Mouse (Mus musculus): ENCODE data around the gene D1Ertd622e.

D1Ertd622e gene

GRCm38 (mm10) chr1:97661406-97662241 lies at the start of gene D1Ertd622e:
D1Ertd622e (minus strand) TSS chr1:97662074.
- peak; percentile 73 for DNase-seq (ENCODE audit: low spot score)

- no peak for DNase-seq (ENCODE audit: low spot score)
Observed at GRCm38 (mm10) chr1:97710520-97710919, 48.6 kb upstream of the D1Ertd622e start.

DNA sequence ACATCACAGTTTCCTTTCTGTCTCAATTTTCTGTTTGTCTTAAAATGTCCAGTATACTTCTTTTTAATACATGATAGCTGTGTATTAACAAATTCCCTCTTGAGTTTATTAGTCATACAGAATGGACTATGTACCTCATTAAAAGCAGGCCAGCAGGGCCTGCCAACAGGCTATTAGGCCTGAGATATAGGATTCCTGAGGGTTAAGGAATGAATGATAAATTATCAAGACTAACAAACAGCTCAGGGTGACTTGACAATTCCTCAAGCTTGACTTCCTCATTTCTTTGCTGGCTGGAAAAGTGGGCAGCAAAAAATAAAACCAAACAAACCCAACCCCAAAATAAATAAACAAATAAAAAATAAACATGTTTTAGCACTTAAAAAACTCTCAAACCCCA lies 43.5 kb upstream of the D1Ertd622e start:
- DNase-seq (ENCODE audit: low spot score), result no peak

DNA sequence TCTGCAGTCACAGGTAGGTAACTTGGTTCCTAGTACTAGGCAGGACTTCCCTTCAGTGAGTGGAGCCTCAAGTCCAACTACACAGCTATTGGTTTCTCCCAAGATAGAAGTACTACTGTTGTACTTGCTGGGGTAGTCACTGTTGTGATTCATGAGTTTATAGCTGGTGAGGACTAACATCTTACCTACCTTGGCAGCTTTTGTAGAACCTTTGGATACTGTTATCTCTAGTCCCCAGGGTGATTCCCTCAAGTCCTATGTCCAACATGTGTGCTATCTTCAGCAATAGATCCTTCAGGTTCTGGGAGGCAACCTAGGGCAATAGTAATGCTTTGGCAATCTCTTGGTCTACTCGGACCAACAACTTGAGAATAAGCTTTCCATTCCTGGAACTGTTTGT lies 42.8 kb upstream of the D1Ertd622e start:
- DNase-seq (ENCODE audit: low spot score), result no peak

DNA sequence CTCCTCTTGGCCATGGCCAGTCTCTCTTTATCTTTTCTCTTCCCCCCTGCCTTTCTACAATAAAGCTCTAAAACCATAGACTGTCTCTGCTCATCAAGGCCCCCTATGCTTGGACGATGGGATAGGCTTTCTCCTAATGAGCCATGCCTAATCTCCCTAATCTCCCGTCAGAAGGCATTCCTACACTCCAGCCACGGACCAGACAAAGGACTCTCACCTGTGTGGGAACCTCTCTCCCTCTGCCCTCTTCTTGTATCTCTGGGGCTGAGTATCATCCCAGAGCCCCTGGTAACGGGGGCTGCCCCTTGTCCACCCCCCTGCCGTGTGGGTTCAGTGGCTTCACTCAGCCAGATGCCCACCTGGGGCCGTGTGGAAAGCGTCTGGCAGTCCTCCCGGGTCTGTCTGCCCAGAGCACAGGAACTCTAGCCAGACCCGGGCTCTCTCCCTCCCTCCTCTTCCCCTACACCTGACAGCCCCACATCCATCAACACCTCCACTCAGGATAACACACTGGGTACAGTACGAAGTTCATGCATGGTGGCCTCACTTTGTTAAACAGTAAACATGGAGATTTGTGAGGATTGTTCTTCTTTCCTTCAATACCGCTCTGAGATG lies 37.2 kb upstream of the D1Ertd622e start:
- no peak for DNase-seq (ENCODE audit: low spot score)

- DNase-seq (ENCODE audit: low spot score), result no peak
Observed at GRCm38 (mm10) chr1:97697273-97697672, 35.4 kb upstream of the D1Ertd622e start.

GRCm38 (mm10) chr1:97693825-97694224 lies 32.0 kb upstream of the D1Ertd622e start:
- DNase-seq (ENCODE audit: low spot score), result no peak

DNA sequence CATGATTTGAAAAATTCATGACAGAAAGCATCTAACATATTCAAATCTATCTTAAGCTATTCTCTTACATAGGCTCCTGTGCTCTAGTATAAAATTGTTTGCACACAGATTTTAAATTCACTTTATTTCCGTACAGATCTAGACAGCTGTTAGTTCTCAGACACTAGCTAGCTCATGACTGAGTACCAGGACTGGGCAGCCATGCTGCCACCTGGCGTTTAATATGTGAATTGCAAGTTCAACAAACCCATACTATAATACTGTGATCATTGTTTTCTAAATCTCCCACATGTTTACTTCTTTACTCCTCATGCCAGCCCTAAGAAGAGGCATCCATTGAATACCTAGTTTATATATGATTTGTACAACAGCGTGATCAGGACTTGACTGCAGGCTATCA lies 26.9 kb upstream of the D1Ertd622e start:
- no peak for DNase-seq (ENCODE audit: low spot score)

DNA sequence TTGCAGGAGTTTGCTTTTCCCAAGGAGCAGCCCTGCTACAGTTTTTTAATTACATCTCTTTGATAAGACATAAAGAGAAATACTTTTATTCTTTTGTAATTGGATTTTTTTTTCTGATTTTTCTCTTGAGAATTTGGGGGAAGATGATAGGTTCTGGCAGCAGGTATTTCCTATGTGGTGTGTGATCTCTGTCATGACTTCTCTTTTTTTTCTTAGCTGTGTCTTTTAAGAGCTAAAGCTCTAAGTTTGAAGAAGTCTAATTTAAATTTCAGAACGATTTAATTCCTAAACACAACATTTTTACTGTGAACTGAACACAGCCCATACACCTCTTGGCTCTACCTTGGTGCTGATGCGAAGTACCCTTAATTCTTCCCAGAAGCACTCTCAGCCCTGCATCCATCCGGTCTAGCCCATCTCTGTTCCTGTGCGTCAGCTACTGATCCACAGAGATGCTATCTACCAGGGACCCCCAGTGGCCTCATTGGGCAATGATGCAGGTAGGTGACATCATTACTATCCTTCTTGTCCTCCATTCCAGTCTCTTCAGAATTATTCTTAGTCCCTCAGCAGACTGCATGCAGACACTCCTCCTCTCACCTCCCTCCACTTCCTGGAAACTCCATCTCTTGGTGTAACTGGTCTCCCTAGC lies 14.8 kb upstream of the D1Ertd622e start:
- no peak for DNase-seq (ENCODE audit: low spot score)

DNA sequence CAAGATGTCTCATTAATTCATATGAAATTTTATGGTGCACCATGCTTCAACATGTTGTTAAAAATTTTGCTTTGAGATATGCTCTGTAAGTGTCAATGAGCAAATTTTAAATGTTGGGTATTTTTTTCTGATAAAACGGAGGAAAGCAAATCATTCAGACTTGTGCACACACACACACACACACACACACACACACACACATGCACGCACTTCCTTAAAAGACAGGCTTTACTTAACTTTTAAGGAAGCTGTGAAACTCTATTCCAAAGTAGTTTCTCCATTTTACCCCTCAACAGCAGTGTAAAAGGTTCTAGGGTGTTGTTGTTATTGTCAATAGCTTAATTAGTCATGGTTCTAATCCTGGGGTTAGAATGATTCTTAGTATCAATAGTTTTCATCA lies 14.2 kb upstream of the D1Ertd622e start:
- no peak for DNase-seq (ENCODE audit: low spot score)

DNA sequence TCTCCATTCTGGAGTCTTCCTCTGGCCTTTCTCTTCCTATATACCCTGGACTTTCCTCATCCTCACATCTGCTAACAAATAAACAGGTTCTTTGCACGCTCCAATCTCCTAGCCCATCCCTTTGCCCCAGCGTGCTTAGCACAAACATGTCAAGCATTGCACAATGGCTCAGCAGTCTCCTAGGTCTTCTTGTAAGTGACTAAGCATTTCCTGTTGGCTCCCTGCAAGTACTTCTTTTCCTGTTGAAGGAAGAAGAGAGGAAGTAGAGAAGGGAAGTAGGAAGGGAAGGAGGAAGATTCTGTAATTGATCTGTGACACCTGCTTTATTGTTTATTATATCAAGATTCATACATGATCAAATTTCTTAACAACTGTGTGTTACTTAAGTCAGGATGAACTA lies 11.0 kb upstream of the D1Ertd622e start:
- DNase-seq (ENCODE audit: low spot score), result no peak

DNA sequence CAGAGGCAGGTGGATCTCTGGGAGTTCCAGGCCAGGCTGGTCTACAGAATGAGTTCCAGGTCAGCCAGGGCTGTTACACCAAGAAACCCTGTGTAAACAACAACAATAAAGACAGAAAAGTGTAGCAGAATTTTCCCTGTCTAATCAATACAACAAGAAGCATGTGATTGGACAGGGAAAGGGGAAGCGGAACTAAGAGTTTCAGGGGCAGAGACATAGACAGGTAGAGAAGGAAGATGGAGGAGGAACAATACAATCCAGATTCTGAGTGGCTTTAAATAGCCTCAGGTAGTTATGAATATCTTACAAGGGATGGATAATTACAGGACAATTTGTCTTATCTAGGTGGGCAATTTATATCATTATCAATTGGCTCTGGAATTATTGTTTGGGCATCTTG lies 5.4 kb upstream of the D1Ertd622e start:
- no peak for DNase-seq (ENCODE audit: low spot score)

DNA sequence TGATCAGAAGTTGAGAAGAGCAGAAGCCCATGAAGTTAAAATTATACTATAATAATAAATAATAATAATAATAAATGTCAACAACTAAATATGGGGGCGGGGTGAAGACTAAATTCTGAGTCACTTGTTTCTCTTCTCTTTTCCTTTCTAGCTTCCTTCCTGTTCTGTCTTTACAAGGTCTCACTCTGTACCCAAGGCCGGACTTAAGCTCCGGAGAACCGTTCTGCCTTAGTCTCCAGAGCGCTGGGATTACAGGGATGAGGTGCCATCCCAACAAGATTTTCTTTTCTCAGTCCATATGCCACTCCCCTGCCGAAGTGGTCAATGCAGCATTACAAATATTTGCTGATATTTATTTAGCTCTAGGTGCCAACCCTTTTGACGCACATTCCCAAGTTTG lies 450 bp upstream of the D1Ertd622e start:
- no peak for DNase-seq (ENCODE audit: low spot score)

- peak; percentile 67 for DNase-seq (ENCODE audit: low spot score)
Observed at GRCm38 (mm10) chr1:97660687-97661405, 1.0 kb downstream of the D1Ertd622e start.

GRCm38 (mm10) chr1:97659405-97659804 lies 2.5 kb downstream of the D1Ertd622e start:
- DNase-seq (ENCODE audit: low spot score), result no peak

GRCm38 (mm10) chr1:97657786-97658185 lies 4.1 kb downstream of the D1Ertd622e start:
- DNase-seq (ENCODE audit: low spot score), result no peak

DNA sequence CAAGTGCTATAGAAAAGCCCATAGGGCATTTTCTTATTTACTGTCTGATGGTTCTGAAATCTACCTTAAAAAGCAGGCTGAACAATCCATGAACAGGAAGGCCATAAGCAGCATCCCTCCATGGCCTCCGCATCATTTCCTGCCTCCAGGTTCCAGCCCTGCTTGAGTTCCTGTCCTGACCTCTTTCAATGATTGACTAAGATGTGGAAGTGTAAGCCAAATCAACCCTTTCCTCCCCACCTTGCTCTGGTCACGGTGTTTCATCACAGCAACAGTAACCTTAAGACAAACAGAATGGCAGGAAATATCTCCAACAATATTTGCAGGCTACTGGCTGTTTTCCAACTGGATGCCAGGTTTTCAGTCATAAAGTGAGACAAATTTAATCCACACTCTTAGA lies 4.7 kb downstream of the D1Ertd622e start:
- DNase-seq (ENCODE audit: low spot score), result no peak

DNA sequence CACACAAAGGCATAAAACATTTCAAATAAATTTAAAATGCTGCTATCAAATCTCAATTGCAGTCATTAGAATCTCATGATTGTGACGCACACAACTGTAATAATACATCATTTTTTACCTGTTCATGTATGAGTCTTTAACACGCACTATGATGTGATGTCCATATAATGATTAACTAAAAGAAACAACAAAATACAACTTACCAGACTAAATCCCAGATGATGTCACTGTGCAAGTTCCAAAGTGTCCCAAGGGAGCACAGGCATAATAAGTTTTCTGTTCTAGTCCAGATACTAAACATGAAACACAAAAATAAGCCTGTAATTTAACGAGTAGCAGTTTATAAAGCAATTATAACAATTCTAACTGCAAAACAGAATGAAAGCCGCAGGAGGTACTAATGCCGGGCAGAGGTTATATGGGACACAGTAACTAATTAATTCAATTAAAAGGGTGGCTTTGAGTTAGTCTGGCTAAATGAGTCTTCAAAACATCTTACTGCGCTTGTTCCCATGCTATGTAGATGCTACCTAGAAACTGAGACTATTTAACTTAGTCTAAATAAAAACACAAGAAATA lies 7.4 kb downstream of the D1Ertd622e start:
- no peak for DNase-seq (ENCODE audit: low spot score)

DNA sequence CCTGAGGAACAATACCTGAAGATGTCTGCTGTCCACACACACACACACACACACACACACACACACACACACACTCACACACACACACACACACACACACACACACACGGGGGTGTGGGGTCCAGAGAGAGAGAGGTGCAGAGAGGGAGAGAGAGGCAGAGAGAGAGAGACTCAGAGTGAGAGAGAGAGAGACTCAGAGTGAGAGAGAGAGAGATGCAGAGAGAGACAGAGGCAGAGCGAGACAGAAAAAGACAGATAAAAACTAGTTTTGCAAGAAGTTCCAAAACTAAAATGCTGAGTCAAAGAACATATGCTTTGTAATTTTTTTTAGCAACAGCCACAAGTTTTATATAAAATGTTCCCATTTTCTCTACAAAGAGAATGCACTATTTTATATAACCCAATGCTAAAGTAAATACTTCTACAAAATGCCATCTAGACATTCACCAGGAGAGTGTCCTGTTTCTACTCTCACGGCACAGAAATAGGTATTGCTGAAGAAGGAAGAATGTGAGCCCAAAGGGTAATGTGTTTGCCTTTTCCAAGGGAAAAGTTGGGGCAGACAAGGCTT lies 11.2 kb downstream of the D1Ertd622e start:
- no peak for DNase-seq (ENCODE audit: low spot score)

- DNase-seq (ENCODE audit: low spot score), result no peak
Observed at GRCm38 (mm10) chr1:97650072-97650471, 11.8 kb downstream of the D1Ertd622e start.

- DNase-seq (ENCODE audit: low spot score), result no peak
Observed at GRCm38 (mm10) chr1:97647037-97647436, 14.8 kb downstream of the D1Ertd622e start.

DNA sequence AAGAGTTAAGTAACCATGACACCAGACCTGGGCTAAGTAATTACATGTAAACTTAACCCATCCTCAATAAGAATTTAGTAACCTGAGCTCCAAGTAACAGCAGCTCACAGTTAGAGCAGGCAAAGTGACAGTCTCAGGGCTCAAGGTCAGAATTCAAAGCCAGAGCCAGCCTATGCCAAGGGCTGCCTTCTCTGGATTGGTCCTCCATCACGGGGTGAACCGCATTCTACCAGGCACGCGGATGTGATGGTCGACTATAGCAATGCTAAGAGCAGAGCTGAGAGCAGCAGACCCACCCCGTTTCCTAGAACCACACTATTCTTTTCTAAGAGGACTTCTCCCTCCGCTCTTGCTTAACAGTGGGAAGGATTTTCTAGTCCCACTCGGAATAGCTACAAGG lies 27.8 kb downstream of the D1Ertd622e start:
- no peak for DNase-seq (ENCODE audit: low spot score)
